Mouse (Mus musculus): ENCODE results near the gene Gli3. TPM values are rescaled to one million over a fixed set of nuclear protein-coding genes. Genes with fewer than 3 reads are reported as not detected.

The Gli3 gene
- total and polyA plus RNA-seq, 2 experiments from 2014 or later, result 1.9 to 8.1 TPM

GRCm38 (mm10) chr13:15543888-15544640 lies 81.0 kb downstream of the Gli3 start:
- no peak for DNase-seq (ENCODE audit: low spot score)
- H3K9ac ChIP-seq (replicated peaks; ENCODE audit: low read depth, low read length), result no peak overlapping the region
- H3K4me2 ChIP-seq (ENCODE audit: low read depth, low read length), result no peak overlapping the region
- no peak overlapping the region for H3K27ac ChIP-seq (ENCODE audit: low read depth)
- WGBS, result 70% methylated on average over 7 of the region's 7 CpGs
- no peak overlapping the region for H3K4me3 ChIP-seq (ENCODE audit: low read depth, low read length)
- no peaks in the 10 kb centered on the region for H3K27me3 ChIP-seq (ENCODE audit: control insufficient read depth, insufficient read depth, low read length)
- H3K4me1 ChIP-seq (ENCODE audit: control insufficient read depth, insufficient read depth), result no peaks in the 10 kb centered on the region
- no peaks in the 10 kb centered on the region for H3K9me3 ChIP-seq (replicated peaks; ENCODE audit: control insufficient read depth, low read length)
- H3K36me3 ChIP-seq (replicated peaks; ENCODE audit: control insufficient read depth, insufficient read depth, low read length), result no peaks in the 10 kb centered on the region
- TF ChIP-seq EP300 (IDR thresholded peaks at IDR 0.05; ENCODE audit: low read depth) (no peak), CTCF (IDR thresholded peaks at IDR 0.05; ENCODE audit: low read depth) (no peak)
- ATAC-seq (ENCODE audit: insufficient read depth, low read depth), result no peak

- H3K4me3 ChIP-seq (ENCODE audit: low read depth, low read length), result no peak overlapping the region
- H3K9ac ChIP-seq (replicated peaks; ENCODE audit: low read depth, low read length), result no peak overlapping the region
- WGBS, result 63% methylated on average over 4 of the region's 4 CpGs
- DNase-seq (ENCODE audit: low spot score), result no peak
- no peak for ATAC-seq (ENCODE audit: insufficient read depth, low read depth)
- H3K27ac ChIP-seq (ENCODE audit: low read depth), result no peak overlapping the region
- no peaks in the 10 kb centered on the region for H3K4me1 ChIP-seq (ENCODE audit: control insufficient read depth, insufficient read depth)
- no peak for TF ChIP-seq EP300 (IDR thresholded peaks at IDR 0.05; ENCODE audit: low read depth)
- TF ChIP-seq CTCF (IDR thresholded peaks at IDR 0.05; ENCODE audit: low read depth), result no peak
- H3K27me3 ChIP-seq (ENCODE audit: control insufficient read depth, insufficient read depth, low read length), result no peaks in the 10 kb centered on the region
- H3K36me3 ChIP-seq (replicated peaks; ENCODE audit: control insufficient read depth, insufficient read depth, low read length), result no peaks in the 10 kb centered on the region
- H3K9me3 ChIP-seq (replicated peaks; ENCODE audit: control insufficient read depth, low read length), result no peaks in the 10 kb centered on the region
- no peak overlapping the region for H3K4me2 ChIP-seq (ENCODE audit: low read depth, low read length)
Measured at GRCm38 (mm10) chr13:15545346-15545896, 82.4 kb downstream of the Gli3 start.

GRCm38 (mm10) chr13:15546258-15546657 lies 83.2 kb downstream of the Gli3 start:
- ATAC-seq (ENCODE audit: insufficient read depth, low read depth), result no peak
- WGBS, result 67% methylated on average over 4 of the region's 4 CpGs
- H3K9ac ChIP-seq (replicated peaks; ENCODE audit: low read depth, low read length), result no peak overlapping the region
- H3K27ac ChIP-seq (ENCODE audit: low read depth), result no peak overlapping the region
- H3K4me3 ChIP-seq (ENCODE audit: low read depth, low read length), result no peak overlapping the region
- TF ChIP-seq EP300 (IDR thresholded peaks at IDR 0.05; ENCODE audit: low read depth) (no peak), CTCF (IDR thresholded peaks at IDR 0.05; ENCODE audit: low read depth) (no peak)
- no peak overlapping the region for H3K4me2 ChIP-seq (ENCODE audit: low read depth, low read length)
- no peak for DNase-seq (ENCODE audit: low spot score)
- no peaks in the 10 kb centered on the region for H3K4me1 ChIP-seq (ENCODE audit: control insufficient read depth, insufficient read depth)
- H3K27me3 ChIP-seq (ENCODE audit: control insufficient read depth, insufficient read depth, low read length), result no peaks in the 10 kb centered on the region
- no peaks in the 10 kb centered on the region for H3K36me3 ChIP-seq (replicated peaks; ENCODE audit: control insufficient read depth, insufficient read depth, low read length)
- no peaks in the 10 kb centered on the region for H3K9me3 ChIP-seq (replicated peaks; ENCODE audit: control insufficient read depth, low read length)

- Histone ChIP-seq H3K27ac (ENCODE audit: low read depth) (no peak overlapping the region), H3K9me3 (replicated peaks; ENCODE audit: control insufficient read depth, low read length) (no peaks in the 10 kb centered on the region)
Measured at GRCm38 (mm10) chr13:15549466-15549865, 86.4 kb downstream of the Gli3 start.

GRCm38 (mm10) chr13:15550027-15550602 lies 87.1 kb downstream of the Gli3 start:
- H3K9ac ChIP-seq (replicated peaks; ENCODE audit: low read depth, low read length), result no peak overlapping the region
- no peaks in the 10 kb centered on the region for H3K27me3 ChIP-seq (ENCODE audit: control insufficient read depth, insufficient read depth, low read length)
- H3K27ac ChIP-seq (ENCODE audit: low read depth), result no peak overlapping the region
- no peak for TF ChIP-seq CTCF (IDR thresholded peaks at IDR 0.05; ENCODE audit: low read depth)
- TF ChIP-seq EP300 (IDR thresholded peaks at IDR 0.05; ENCODE audit: low read depth), result no peak
- H3K4me2 ChIP-seq (ENCODE audit: low read depth, low read length), result no peak overlapping the region
- ATAC-seq (ENCODE audit: insufficient read depth, low read depth), result no peak
- WGBS, result 80% methylated on average over 8 of the region's 8 CpGs
- H3K9me3 ChIP-seq (replicated peaks; ENCODE audit: control insufficient read depth, low read length), result no peaks in the 10 kb centered on the region
- no peak overlapping the region for H3K4me3 ChIP-seq (ENCODE audit: low read depth, low read length)
- no peak for DNase-seq (ENCODE audit: low spot score)
- no peaks in the 10 kb centered on the region for H3K4me1 ChIP-seq (ENCODE audit: control insufficient read depth, insufficient read depth)
- H3K36me3 ChIP-seq (replicated peaks; ENCODE audit: control insufficient read depth, insufficient read depth, low read length), result no peaks in the 10 kb centered on the region

More at GRCm38 (mm10) chr13:15549466-15549865, 86.4 kb downstream of the Gli3 start:
- no peaks in the 10 kb centered on the region for H3K27me3 ChIP-seq (ENCODE audit: control insufficient read depth, insufficient read depth, low read length)
- no peak for DNase-seq (ENCODE audit: low spot score)
- no peaks in the 10 kb centered on the region for H3K4me1 ChIP-seq (ENCODE audit: control insufficient read depth, insufficient read depth)
- no peak overlapping the region for H3K4me3 ChIP-seq (ENCODE audit: low read depth, low read length)
- ATAC-seq (ENCODE audit: insufficient read depth, low read depth), result no peak
- no peak overlapping the region for H3K9ac ChIP-seq (replicated peaks; ENCODE audit: low read depth, low read length)
- WGBS, result 65% methylated on average over 6 of the region's 6 CpGs
- no peak for TF ChIP-seq EP300 (IDR thresholded peaks at IDR 0.05; ENCODE audit: low read depth)
- no peak for TF ChIP-seq CTCF (IDR thresholded peaks at IDR 0.05; ENCODE audit: low read depth)
- no peaks in the 10 kb centered on the region for H3K36me3 ChIP-seq (replicated peaks; ENCODE audit: control insufficient read depth, insufficient read depth, low read length)
- no peak overlapping the region for H3K4me2 ChIP-seq (ENCODE audit: low read depth, low read length)
